19 mouse cellular contexts compared by ENCODE assay signal in the genomic region with DNA sequence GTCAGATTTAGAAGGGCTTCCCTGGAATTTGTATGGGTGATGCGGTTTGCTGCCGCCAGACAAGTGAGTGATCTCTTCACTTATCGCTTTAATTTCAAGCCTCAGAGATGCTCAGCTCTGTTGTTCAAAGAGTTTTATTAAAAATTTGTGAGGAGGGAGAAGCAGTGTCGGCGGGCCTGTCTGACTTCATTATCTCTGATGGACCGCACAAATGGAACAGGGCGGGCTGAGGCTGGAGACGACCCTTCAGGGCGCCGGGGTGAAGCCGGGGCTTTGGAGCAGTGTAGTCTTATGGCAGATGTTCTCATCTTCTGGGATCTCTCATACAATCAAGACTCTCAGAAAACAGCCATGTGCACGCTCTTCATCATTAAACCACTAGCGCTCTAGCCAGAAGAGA.
"Had no signal": no experiment of that assay in that cellular context is flagged by ENCODE, and none has a peak within 500 bp of the region (broad histone marks: within the 10 kb centered on the region; RNA-seq: fewer than 3 reads in every experiment).

No protein-coding gene starts in this region.

- ATAC-seq: forebrain, embryonic 13.5 days; forebrain, embryonic 14.5 days; forebrain, embryonic 15.5 days; forebrain, embryonic 16.5 days; forebrain, postnatal 0 days had no signal

- DNase-seq: cerebellum, adult 8-10 months; cerebellum, adult 9-10 months; cerebellum, adult 9-11 months; cerebellum, postnatal 14 days; cerebellum, postnatal 25 days; cerebellum, postnatal 36 days; embryo, embryonic 11 days; forebrain, postnatal 0 days; gastrocnemius, adult 2 months; gastrocnemius, postnatal 10 days; gastrocnemius, postnatal 14 days; gastrocnemius, postnatal 25 days; gastrocnemius, postnatal 36 days; heart, adult 18-20 months; heart, adult 2 months had no signal
